Mouse (Mus musculus) left cerebral cortex, adult 8-10 months (tissue): ENCODE results near the gene Pcnt. TPM values are rescaled to one million over a fixed set of nuclear protein-coding genes. Genes with fewer than 3 reads are reported as not detected.

Source experiments
- DNase-seq, 2 experiments: peaks; one replicate each; pipeline ENCODE4 v3.0.0; 2022; ENCODE audit warnings: low spot score in 2 of 2
- total RNA-seq, 4 experiments: library from RNA; stranded (reverse); gene quantifications; 2 replicates each; pipeline ENCODE4 v1.2.4; 2022

The Pcnt gene
- total RNA-seq, 4 experiments from 2014 or later = 26.1 to 33.6 (median 29.0) TPM

DNA sequence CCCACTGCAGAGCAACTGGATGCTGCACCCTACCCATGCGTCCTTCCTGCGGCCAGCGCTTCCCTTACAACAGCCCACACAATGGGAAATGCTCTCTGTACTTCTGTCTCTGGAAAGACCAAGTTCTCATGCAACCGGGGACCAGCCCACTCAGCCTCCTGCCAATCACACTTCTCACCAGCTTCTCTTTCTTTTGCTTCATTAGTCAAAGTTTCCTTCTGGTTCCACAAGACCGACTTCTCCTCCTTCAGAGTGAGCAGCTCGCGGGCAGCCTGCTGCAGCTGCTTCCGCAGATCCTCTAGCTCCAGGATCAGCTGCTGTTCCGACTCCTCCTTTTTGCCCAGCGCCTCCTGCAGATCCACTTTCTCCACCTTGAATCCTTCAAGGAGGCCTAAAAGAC lies 34.1 kb downstream of the Pcnt start:
- no peak for DNase-seq

- no peak for DNase-seq
Observed at GRCm38 (mm10) chr10:76392596-76392995, 50.0 kb downstream of the Pcnt start.

DNA sequence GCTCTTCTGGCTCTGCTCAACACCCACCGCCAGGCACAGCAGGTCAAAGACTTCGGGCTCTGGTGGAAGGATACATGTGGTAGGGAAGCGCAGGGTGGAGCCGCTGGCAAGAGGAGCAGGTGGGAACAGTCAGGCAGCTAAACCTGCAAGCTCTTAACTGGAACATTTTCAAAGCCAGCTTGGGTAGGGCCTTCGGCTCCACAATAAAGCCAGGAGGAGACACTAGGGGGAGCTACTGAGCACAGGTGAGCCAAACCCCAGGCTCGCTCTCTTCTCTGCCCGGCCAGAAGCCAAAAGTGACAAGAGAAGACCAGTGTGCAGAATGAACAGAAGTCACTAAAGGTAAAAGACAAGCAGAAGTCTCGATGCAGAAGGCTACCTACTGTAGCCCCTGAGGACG lies 50.8 kb downstream of the Pcnt start:
- no peak for DNase-seq

DNA sequence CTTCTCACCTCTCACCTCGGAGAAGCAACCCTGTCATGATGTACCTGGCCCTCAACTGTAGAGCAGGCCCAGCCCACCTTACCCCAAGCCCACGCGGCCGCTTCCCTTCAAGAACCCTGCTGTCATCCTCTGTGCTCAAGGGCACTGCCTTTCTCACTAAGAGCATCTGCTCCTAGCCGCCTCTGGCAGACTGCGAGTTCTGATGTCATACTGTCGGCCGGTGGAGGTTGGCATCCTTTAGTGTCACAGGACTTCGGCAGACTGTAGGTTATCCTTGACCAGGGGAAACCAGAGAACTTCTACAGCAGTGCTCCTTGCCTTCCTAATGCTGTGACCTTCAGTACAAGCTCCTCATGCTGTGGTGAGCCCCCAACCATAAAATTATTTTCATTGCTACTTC lies 51.4 kb downstream of the Pcnt start:
- no peak for DNase-seq

- DNase-seq = no peak
Observed at GRCm38 (mm10) chr10:76374981-76375380, 67.6 kb downstream of the Pcnt start.

GRCm38 (mm10) chr10:76371736-76372135 lies 70.8 kb downstream of the Pcnt start:
- DNase-seq = no peak

DNA sequence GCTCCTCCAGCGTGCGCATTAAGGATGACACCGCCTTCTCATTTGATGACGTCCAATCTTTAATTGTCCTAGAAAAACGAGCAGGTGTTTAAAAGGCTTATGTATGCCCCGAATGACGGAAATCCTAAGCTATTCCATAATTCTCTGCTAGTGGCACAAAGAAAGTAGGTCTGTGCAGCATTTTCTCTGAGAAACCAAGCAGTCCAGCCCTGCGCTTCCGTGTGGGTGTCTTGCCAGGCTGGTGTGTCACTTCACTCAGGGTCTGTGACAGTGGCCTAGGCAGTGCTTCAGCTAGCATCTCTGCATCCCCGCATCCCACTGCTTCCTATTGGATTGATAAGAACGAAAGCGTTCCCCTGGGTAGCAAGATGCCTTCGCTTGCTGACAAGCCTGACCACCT lies 73.8 kb downstream of the Pcnt start:
- peak in 1 of 2 experiments; percentile 43 for DNase-seq

DNA sequence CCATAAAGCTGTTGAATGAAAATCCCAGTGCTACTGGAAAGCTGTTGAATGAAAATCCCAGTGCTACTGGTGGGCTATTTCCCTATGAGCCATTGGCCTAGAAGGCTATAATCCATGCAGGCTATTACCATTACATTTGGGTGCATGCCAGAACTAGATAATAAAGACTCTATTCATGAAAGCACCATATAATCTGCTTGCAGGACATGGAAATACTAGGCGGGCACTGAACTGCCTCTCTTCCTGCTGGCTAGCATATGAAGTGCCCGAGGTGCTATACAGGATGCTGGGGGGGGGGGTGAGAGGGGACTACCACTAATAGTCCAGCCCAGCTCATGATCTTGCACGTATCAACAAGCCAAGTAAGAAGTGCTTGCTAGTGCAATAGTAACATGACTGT lies 79.4 kb downstream of the Pcnt start:
- DNase-seq = no peak

DNA sequence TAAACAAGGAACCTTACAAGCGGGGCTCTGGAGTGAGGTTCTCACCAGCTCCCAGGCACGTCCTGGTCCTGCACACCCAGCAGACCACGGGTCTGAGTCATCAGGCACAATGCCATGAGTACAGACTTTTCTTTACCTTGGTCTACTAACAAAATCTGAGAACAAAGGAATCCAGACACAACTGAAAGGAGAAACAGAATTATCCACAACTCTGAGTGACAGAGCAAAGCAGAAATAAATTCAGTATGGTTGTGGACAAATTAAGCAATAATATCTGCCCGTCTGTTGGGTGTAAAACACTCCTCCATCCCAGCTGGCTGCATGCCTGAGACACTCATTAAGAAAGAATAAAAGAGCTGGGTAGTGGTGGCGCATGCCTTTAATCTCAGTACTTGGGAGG lies 84.1 kb downstream of the Pcnt start:
- DNase-seq = peak in 1 of 2 experiments; percentile 39

- no peak for DNase-seq
Observed at GRCm38 (mm10) chr10:76357286-76357875, 85.2 kb downstream of the Pcnt start.

GRCm38 (mm10) chr10:76354974-76355373 lies 87.6 kb downstream of the Pcnt start:
- DNase-seq = no peak

DNA sequence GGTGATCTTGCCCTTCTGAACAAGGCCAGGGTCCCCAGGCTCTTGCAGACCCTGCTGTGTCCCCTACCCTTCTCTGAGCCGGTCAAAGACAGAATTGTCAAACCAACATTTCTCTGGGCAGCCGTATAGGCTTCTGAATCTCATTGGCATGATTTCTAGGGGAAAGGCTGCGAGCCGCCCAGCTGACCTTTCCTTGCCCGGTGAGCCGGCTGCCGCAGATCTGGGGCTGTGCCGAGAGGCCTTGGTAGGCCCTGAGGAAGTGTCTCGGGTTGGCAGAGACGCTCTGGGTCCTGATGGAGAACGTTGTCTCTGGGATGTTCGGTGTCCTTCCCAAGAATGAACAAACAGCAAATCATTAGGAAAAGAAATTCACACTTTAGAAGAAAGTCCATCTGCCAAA lies 88.6 kb downstream of the Pcnt start:
- DNase-seq = no peak

DNA sequence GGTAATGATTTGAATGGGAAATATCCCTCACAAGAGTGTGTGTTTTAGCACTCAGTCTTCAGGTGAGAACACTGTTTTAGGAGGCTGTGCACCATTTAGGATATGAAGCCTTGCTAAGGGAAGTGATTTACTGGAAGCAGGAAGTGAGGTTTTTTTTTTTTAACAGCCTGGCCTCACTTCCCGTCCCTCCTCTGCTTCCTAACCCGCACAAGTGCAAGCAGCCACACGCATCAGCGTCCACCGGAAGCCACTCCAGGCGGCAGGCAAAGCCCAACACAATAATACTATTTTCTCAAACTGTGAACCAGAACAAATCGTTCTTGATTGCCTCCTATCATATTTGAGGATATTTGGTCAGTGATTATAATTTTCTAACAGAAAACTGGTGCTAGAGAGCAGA lies 90.6 kb downstream of the Pcnt start:
- DNase-seq = no peak

DNA sequence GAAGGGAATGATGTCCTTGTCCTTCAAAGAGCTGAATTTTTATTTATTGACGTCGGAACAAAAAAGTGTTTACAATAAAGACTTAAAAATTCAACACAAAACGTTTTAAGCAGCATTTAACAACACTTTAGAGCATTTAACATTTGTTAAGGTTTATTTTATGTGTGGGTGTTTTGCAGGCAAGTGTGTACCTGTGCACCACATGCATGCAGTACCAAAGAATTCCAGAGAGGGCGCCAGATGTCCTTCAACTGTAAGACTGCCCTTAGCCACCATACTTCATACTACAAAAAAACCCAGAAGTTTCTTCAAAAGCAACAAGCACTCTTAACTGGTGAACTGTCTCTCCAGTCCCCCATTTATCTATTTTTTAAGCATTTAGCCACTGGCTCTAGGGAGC lies 96.0 kb downstream of the Pcnt start:
- DNase-seq = no peak

- DNase-seq = no peak
Observed at GRCm38 (mm10) chr10:76346043-76346491, 96.5 kb downstream of the Pcnt start.

DNA sequence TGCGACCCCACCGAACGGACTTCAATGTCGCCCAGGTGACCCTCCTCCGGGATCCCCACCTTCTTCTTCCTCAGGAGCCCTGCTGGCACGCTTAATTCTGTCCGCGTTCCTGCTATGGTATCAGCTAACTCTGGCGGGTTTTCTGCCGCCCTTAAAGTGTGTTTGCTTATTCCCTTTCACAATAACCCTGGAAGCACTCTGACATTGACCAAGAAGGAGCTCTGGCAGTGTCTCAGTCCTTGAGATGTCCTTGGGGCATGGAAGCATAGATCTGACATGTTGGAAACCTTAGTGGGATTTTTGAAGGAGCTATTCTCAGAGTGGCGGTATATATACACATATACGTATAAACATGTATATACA lies 97.1 kb downstream of the Pcnt start:
- DNase-seq = no peak

DNA sequence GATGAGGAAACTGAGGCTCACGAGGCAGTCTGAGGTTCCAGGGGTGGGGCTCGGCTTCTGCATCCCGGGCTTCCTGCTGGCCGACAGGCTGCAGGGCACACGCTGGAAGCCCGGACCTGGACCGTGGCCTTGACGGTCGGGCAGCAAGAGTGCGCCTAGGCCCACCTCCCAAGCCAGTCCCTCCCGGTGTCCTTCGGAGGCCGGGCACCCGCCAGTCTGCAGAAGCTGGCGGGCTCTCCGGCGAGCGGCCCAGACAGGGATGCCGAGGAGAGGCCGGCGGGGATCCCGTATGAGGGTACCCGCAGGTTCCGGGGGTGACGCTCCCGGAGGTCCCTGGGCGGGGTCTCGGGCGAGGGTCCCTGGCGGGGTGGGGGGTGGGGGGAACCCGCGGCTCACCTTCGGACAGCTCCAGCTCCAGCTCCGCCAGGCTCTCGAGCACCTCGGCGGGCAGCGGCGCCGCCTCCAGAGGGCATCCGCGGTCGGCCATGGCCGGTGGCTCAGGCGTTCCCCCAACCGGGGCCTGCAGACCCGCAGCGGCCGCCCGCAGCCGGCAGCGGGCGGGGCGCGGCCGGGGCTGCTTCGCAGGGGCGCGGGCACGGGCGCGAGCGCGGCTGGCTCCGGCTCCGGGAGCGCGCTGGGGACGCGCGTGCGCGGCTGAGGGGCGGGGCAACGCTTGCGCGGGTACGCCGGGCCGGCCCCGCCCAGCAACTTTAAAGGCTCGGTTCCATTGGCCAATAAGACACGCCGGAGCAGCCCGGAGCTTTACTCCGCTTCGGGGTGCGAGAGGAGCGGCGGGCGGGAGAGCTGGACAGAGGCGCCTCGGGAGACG lies 97.7 kb downstream of the Pcnt start, which contains the start of gene Dip2a:
TSS of gene Dip2a (minus strand) at position 581 of the 829 bp plus-strand sequence.
- peak; percentile 87 to 92 for DNase-seq

DNA sequence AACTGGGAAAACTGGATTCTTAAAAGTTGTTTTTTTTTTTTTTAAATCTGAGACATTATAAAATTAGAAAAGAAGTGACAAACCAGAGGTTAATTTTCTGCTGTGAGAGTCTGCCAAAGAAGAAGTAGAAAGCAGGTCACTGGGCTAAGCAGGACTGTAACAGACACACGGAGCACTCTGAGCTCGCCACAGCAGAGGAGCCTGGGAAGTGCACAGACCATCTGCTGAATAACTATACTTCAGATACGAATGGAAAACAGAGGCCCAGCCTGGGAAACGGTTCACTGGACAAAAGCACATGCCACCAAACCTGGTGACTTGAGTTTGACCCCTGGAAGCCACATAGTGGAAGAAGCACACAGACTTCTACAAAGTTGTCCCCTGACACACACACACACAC lies 108.2 kb downstream of the Pcnt start:
- DNase-seq = no peak

DNA sequence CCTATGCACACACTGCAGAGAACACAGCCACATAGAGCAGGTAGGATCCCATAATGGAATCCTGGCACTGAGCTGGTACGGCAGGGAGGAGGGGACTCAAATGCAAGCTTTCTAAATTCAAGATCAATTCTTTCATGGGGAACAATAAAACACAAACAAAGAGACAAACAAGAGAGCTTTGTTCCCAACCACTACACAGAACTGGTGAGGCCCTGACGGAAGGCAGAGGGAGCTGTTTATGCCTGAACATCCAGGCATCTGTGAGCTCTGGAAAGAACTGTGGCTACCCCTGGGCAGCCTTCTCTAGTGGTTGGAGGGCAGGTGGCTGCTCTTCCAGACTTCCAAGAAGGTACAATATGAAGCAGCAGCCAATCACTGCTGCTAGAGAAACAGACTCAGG lies 110.5 kb downstream of the Pcnt start:
- DNase-seq = peak in 1 of 2 experiments; percentile 37

DNA sequence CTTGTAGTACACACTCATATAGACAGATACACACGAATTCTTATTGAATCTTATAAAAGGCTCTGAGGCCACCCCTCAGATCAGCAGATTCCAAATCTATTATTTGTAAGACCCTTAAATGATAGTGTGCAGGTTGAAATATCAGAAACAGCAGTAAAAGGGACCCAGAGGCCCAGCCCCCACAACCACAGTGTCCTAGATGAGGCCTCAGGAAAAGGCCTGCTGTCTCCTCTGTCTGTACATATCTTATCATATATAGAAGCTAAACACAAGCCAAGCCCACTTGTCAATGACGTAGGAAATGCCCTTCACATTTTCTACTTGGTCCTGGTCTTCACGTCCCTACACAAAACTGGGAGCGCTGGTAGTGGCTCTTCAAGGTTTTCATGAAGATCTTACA lies 113.5 kb downstream of the Pcnt start:
- DNase-seq = no peak

- no peak for DNase-seq
Observed at GRCm38 (mm10) chr10:76328574-76328973, 114.0 kb downstream of the Pcnt start.

DNA sequence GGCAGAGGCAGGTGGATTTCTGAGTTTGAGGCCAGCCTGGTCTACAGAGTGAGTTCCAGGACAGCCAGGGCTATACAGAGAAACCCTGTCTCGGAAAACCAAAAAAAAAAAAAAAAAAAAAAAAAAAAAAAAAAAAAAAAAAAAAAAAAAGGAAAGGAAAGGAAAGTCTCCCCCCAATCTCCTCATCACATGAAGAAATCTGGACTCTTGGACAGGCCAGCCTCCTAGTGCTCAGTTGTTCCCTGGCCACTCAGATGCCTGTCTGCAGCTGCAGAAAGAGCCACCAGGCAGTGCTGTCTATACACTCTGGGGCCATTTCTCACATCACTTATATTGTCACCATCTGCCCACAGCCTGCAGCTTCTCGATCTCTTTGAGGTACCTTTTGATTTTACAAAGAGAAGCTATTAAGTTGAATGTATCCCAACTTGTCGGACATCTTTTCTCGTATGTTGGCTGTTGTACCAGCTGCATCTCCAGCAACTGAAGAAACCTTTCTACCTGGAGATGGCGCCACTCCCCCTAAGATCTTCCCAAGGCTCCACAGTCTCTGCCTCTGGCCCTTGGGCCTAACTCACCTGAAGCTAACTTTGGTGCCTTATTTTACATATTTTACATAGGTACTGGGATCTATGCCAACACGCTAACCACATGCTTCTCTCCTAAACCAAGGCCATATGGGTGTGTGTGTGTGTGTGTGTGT lies 116.1 kb downstream of the Pcnt start:
- no peak for DNase-seq
